Mouse (Mus musculus) testis, adult 2 months (tissue): ENCODE data around the gene Pex16.
A peak's percentile ranks its signal among the peaks of the same experiment; 100 is the strongest.

Experiments
- CTCF ChIP-seq: fragments of 200-500 bp; IDR thresholded peaks from 2 replicates; pipeline ENCODE4 v1.5.1; 2012; ENCODE audit warnings: low read depth, mild to moderate bottlenecking, inconsistent platforms, low read length, moderate library complexity; ENCODE audit not compliant: control insufficient read depth, insufficient read depth, insufficient replicate concordance
- POLR2A ChIP-seq: fragments of 200-500 bp; IDR thresholded peaks from 2 replicates; pipeline ENCODE4 v1.6.1; 2012; ENCODE audit warnings: low read depth, mild to moderate bottlenecking, inconsistent platforms, low read length, moderate library complexity; ENCODE audit not compliant: control insufficient read depth

DNA sequence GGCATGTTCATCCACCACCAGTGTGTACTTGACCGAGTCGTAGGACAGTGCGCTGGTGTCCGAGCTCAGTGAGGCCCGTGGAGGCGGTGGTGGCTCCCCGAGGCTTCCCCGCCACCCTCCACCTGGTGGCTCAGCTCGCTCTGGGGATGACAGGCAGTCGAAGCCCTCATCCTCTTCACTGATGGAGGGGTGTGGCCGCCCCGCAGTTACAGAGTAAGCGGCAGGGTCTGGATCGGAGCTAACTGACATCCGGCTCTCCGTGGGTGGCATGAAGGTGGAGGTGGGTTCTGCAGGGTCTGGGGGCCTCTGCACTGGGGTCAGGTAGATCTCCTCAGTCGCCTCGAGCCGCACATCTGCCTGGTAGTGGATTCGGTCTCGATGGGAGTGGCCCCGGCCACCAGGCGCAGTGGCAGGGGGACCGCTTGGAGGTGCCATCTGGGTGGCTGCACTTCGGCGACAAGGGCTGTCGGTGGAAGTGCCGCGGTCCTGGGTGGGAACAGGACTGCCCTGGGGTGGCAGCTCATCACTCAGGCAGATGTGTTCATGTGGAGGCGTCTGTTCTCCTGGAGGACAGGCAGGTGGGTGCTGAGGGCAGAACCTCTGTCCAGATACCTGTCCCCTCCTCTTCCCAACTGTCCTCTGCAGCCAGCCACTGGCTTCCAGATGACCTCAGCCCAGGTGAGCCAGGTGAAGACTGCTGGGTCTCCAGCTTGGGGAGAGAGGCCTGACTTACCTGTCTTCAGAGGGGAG, 12.5 kb downstream of the Pex16 start:
- TF ChIP-seq CTCF (no peak), POLR2A (0 out of 2 replicates have a peak, but pooled peaks have one; percentile 4)
